Mouse (Mus musculus) MEL (cell line): ENCODE data around the gene Fam228b. TPM values are rescaled to one million over a fixed set of nuclear protein-coding genes. Genes with fewer than 3 reads are reported as not detected.
"Not testable (repeated sequence)": the region's sequence is repeated elsewhere in the genome, so short reads cannot be mapped to it uniquely, and the experiment has no call there.

Source experiments
- DNase-seq: peaks from one replicate; pipeline ENCODE4 v3.0.0; 2011; ENCODE audit warnings: low read depth, low spot score
- H3K27ac ChIP-seq: 2 replicates; pipeline ENCODE4 v1.5.1; 2012; ENCODE audit warnings: low read depth, mild to moderate bottlenecking, control low read depth, low read length, moderate library complexity; ENCODE audit not compliant: control insufficient read depth
- H3K27me3 ChIP-seq, 2 experiments: fragments of 150-350 bp in 1 of 2; sonication (generic) in 1 of 2; 2 replicates each; pipeline ENCODE4 v1.6.1; 2012; ENCODE audit warnings: low read length in 2 of 2, mild to moderate bottlenecking in 2 of 2, improper control_type of control experiment in 1 of 2, moderate library complexity in 1 of 2; ENCODE audit not compliant: insufficient read depth in 2 of 2, control insufficient read depth in 1 of 2
- H3K36me3 ChIP-seq, 2 experiments: 2 replicates each; pipeline ENCODE4 v1.6.1; 2012 to 2014; ENCODE audit warnings: low read length in 2 of 2, improper control_type of control experiment in 1 of 2, inconsistent platforms in 1 of 2, mild to moderate bottlenecking in 1 of 2; ENCODE audit not compliant: insufficient read depth in 2 of 2, control insufficient read depth in 1 of 2
- H3K4me1 ChIP-seq, 2 experiments: fragments of 150-350 bp in 1 of 2; sonication (generic) in 1 of 2; 2 replicates each; pipeline ENCODE4 v1.6.1; 2012; ENCODE audit warnings: low read length in 2 of 2, improper control_type of control experiment in 1 of 2, mild to moderate bottlenecking in 1 of 2; ENCODE audit not compliant: insufficient read depth in 2 of 2, control insufficient read depth in 1 of 2
- H3K4me3 ChIP-seq, 2 experiments: fragments of 150-350 bp in 1 of 2; sonication (generic) in 1 of 2; 2 replicates each; pipeline ENCODE4 v1.5.1; 2012; ENCODE audit warnings: low read depth in 2 of 2, low read length in 2 of 2, mild to moderate bottlenecking in 2 of 2, moderate library complexity in 2 of 2, control low read depth in 1 of 2, improper control_type of control experiment in 1 of 2; ENCODE audit not compliant: control insufficient read depth in 1 of 2, insufficient read depth in 1 of 2
- H3K79me2 ChIP-seq: 2 replicates; pipeline ENCODE4 v1.6.1; 2012; ENCODE audit warnings: mild to moderate bottlenecking, low read length, moderate library complexity; ENCODE audit not compliant: control insufficient read depth, poor library complexity, insufficient read depth
- H3K9ac ChIP-seq: 2 replicates; pipeline ENCODE4 v1.6.1; 2012; ENCODE audit warnings: low read depth, mild to moderate bottlenecking, control low read depth, low read length, moderate library complexity; ENCODE audit not compliant: control insufficient read depth, poor library complexity, severe bottlenecking
- H3K9me3 ChIP-seq: fragments of 150-350 bp; sonication (generic); replicated peaks from 2 replicates; pipeline ENCODE4 v1.6.1; 2012; ENCODE audit warnings: mild to moderate bottlenecking, low read length, improper control_type of control experiment, moderate library complexity; ENCODE audit not compliant: insufficient read depth
- E2F4 ChIP-seq: IDR thresholded peaks from 2 replicates; pipeline ENCODE4 v1.6.1; 2011; ENCODE audit warnings: low read depth, low read length, improper control_type of control experiment, borderline replicate concordance
- ELF1 ChIP-seq: IDR thresholded peaks from 2 replicates; pipeline ENCODE4 v1.6.1; 2014; ENCODE audit warnings: low read depth, mild to moderate bottlenecking, inconsistent platforms, low read length, improper control_type of control experiment, moderate library complexity
- JUND ChIP-seq: IDR thresholded peaks from 2 replicates; pipeline ENCODE4 v1.6.1; 2011; ENCODE audit warnings: low read depth, mild to moderate bottlenecking, improper control_type of control experiment, low read length
- MAX ChIP-seq: IDR thresholded peaks from 2 replicates; pipeline ENCODE4 v1.6.1; 2011; ENCODE audit warnings: low read length, improper control_type of control experiment
- MAZ ChIP-seq: IDR thresholded peaks from 2 replicates; pipeline ENCODE4 v1.6.1; 2012; ENCODE audit warnings: low read depth, mild to moderate bottlenecking, inconsistent platforms, low read length, improper control_type of control experiment
- MEF2A ChIP-seq: IDR thresholded peaks from 2 replicates; pipeline ENCODE4 v1.6.1; 2014; ENCODE audit warnings: low read depth, mild to moderate bottlenecking, inconsistent platforms, low read length, improper control_type of control experiment; ENCODE audit not compliant: poor library complexity, insufficient replicate concordance, severe bottlenecking; ENCODE audit errors: extremely low read depth
- MYC ChIP-seq: IDR thresholded peaks from 2 replicates; pipeline ENCODE4 v1.6.1; 2011; ENCODE audit warnings: low read depth, mild to moderate bottlenecking, low read length, improper control_type of control experiment, moderate library complexity
- NELFE ChIP-seq: IDR thresholded peaks from 2 replicates; pipeline ENCODE4 v1.6.1; 2011; ENCODE audit warnings: low read depth, low read length, improper control_type of control experiment
- POLR2AphosphoS2 ChIP-seq: IDR thresholded peaks from 2 replicates; pipeline ENCODE4 v1.6.1; 2011; ENCODE audit warnings: low read length, improper control_type of control experiment
- POLR2AphosphoS5 ChIP-seq: IDR thresholded peaks from 2 replicates; pipeline ENCODE4 v1.6.1; 2012; ENCODE audit warnings: low read depth, borderline replicate concordance, mild to moderate bottlenecking, inconsistent platforms, low read length, moderate library complexity, mixed read lengths
- RCOR1 ChIP-seq: IDR thresholded peaks from 2 replicates; pipeline ENCODE4 v1.6.1; 2012; ENCODE audit warnings: low read depth, mild to moderate bottlenecking, inconsistent platforms, low read length, improper control_type of control experiment
- SMC3 ChIP-seq: IDR thresholded peaks from 2 replicates; pipeline ENCODE4 v1.6.1; 2011; ENCODE audit warnings: low read depth, low read length, improper control_type of control experiment
- TAL1 ChIP-seq: IDR thresholded peaks from 2 replicates; pipeline ENCODE4 v1.6.1; 2012; ENCODE audit warnings: mild to moderate bottlenecking, inconsistent platforms, low read length, moderate library complexity, mixed read lengths
- TBP ChIP-seq: IDR thresholded peaks from 2 replicates; pipeline ENCODE4 v1.8.0; 2011; ENCODE audit warnings: low read depth, low read length, improper control_type of control experiment
- USF2 ChIP-seq, 2 experiments: IDR thresholded peaks; 2 replicates each; pipeline ENCODE4 v1.6.1; 2011 to 2012; ENCODE audit warnings: improper control_type of control experiment in 2 of 2, low read length in 2 of 2, borderline replicate concordance in 1 of 2, inconsistent platforms in 1 of 2, low read depth in 1 of 2, mild to moderate bottlenecking in 1 of 2; ENCODE audit not compliant: insufficient read depth in 1 of 2
- ZC3H11A ChIP-seq: IDR thresholded peaks from 2 replicates; pipeline ENCODE4 v1.6.1; 2012; ENCODE audit warnings: low read depth, mild to moderate bottlenecking, inconsistent platforms, low read length, improper control_type of control experiment
- ZKSCAN1 ChIP-seq: IDR thresholded peaks from 2 replicates; pipeline ENCODE4 v1.6.1; 2012; ENCODE audit warnings: low read depth, mild to moderate bottlenecking, inconsistent platforms, low read length, improper control_type of control experiment, moderate library complexity
- ZNF384 ChIP-seq: IDR thresholded peaks from 2 replicates; pipeline ENCODE4 v1.6.1; 2012; ENCODE audit warnings: low read depth, mild to moderate bottlenecking, inconsistent platforms, low read length, improper control_type of control experiment
- polyA plus RNA-seq, 2 experiments: library from polyadenylated mRNA; stranded (reverse) in 1 of 2; unstranded in 1 of 2; fragments of >175 nt in 1 of 2; fragments of >200 nt in 1 of 2; gene quantifications; 2 replicates each; pipeline versions ENCODE4 v1.2.1 to v1.2.4; 2012; ENCODE audit warnings: low replicate concordance in 2 of 2, low read depth in 1 of 2; ENCODE audit not compliant: insufficient read length in 2 of 2, insufficient read depth in 1 of 2, missing spikeins in 1 of 2
- total RNA-seq: library from RNA; depleted of rRNA; stranded (reverse); fragments of 300-350 nt; gene quantifications from 2 replicates; pipeline ENCODE4 v1.2.3, GENCODE M21; 2012

Gene Fam228b
- total and polyA plus RNA-seq, 3 experiments = 4.0 to 5.3 TPM; not detected in 1

- Histone ChIP-seq H3K27ac (no peak overlapping the region), H3K9ac (no peak overlapping the region), H3K4me3 (no peak overlapping the region), H3K9me3 (no peaks in the 10 kb centered on the region), H3K79me2 (no peaks in the 10 kb centered on the region), H3K36me3 (no peaks in the 10 kb centered on the region), H3K4me1 (no peaks in the 10 kb centered on the region), H3K27me3 (no peaks in the 10 kb centered on the region)
- TF ChIP-seq ELF1 (no peak), POLR2AphosphoS5 (no peak), E2F4 (no peak), USF2 (IDR thresholded peaks at IDR 0.05; ENCODE audit: borderline replicate concordance in 1 of 2, insufficient read depth in 1 of 2, low read depth in 1 of 2, low read length in 2 of 2) (no peak), MEF2A (no peak), JUND (no peak), ZKSCAN1 (no peak), ZC3H11A (no peak), MAZ (no peak), RCOR1 (no peak), MYC (no peak), TBP (no peak), TAL1 (no peak), NELFE (no peak), POLR2AphosphoS2 (no peak), MAX (no peak), ZNF384 (no peak), SMC3 (no peak)
- no peak for DNase-seq
Observed at GRCm38 (mm10) chr12:4757060-4757459, 12.0 kb downstream of the Fam228b start.

- not testable (repeated sequence) for H3K4me3 ChIP-seq, H3K79me2 ChIP-seq, H3K27me3 ChIP-seq, DNase-seq, H3K36me3 ChIP-seq, H3K4me1 ChIP-seq, H3K9ac ChIP-seq, H3K27ac ChIP-seq, H3K9me3 ChIP-seq
Observed at GRCm38 (mm10) chr12:4754451-4754850, 14.6 kb downstream of the Fam228b start.
